Mouse (Mus musculus): Measurements from ENCODE around the gene Tox4.
"Not testable (repeated sequence)": the region's sequence is repeated elsewhere in the genome, so short reads cannot be mapped to it uniquely, and the experiment has no call there.

The Tox4 gene

GRCm38 (mm10) chr14:52278932-52279746 is at the start of gene Tox4, which contains the start of gene Rab2b:
TSS of gene Tox4 (plus strand) at chr14:52279146.
TSS of gene Rab2b (minus strand) at chr14:52279545.
- peak; percentile 96 for DNase-seq (ENCODE audit: low read depth, low spot score)

DNA sequence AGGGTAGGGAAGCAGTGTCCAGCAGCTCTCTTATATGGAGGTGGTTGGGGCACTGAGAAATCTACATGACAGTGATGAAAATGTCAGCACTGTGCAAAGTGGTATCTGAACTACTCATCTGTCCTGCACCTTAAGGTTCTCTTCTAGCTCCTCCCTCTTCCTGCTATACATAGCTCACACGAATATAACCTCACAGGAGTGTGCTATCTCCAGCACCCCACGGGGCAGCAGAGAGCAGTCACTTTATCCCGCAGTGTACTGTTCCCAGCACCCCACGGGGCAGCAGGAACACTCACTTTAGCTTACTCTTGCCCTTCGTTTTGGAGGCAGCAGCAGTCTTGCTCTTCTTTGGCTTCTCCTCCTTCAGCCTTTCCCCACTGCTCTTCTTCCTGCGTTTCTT is 46.7 kb upstream of the Tox4 start:
- DNase-seq (ENCODE audit: low read depth, low spot score), result no peak

- DNase-seq (ENCODE audit: low read depth, low spot score), result no peak
Measured at GRCm38 (mm10) chr14:52235165-52235564, 43.8 kb upstream of the Tox4 start.

GRCm38 (mm10) chr14:52236216-52236615 is 42.7 kb upstream of the Tox4 start:
- no peak for DNase-seq (ENCODE audit: low read depth, low spot score)

DNA sequence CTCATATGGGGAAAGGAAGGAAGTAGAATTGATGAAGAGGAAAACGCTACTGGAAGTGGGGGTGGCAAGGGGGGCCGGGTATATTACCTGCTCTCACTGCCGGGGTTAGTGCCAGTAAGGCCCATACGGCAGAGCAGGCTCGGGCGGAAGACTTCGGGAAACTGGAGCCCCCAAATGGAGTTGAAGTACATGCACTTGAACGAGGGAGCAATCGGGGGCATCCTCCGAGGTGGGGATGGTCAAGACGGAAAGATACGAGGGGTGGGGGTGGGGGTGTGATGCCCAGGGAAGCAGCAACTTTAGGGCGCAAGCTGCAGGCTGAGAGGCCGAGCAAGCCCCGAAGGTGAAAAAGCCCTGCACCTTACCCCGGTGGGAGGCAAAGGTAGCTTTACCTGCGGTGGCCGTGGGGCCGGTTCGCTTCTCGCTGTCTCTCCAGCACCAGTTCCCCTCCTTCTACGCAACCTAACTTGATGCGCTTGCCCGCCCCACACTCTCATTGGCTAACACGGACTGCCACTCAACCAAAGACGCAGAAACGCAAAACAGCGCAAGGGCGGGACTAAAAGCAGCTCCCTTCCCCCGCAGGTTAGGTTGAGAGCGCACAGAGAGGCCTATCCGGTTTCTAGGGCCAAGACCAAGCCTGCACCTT is 34.8 kb upstream of the Tox4 start:
- peak; percentile 100 for DNase-seq (ENCODE audit: low read depth, low spot score)

- no peak for DNase-seq (ENCODE audit: low read depth, low spot score)
Measured at GRCm38 (mm10) chr14:52244690-52245042, 34.3 kb upstream of the Tox4 start.

- DNase-seq (ENCODE audit: low read depth, low spot score), result no peak
Measured at GRCm38 (mm10) chr14:52246129-52246528, 32.8 kb upstream of the Tox4 start.

- DNase-seq (ENCODE audit: low read depth, low spot score), result peak; percentile 27
Measured at GRCm38 (mm10) chr14:52256311-52257175, 22.4 kb upstream of the Tox4 start.

DNA sequence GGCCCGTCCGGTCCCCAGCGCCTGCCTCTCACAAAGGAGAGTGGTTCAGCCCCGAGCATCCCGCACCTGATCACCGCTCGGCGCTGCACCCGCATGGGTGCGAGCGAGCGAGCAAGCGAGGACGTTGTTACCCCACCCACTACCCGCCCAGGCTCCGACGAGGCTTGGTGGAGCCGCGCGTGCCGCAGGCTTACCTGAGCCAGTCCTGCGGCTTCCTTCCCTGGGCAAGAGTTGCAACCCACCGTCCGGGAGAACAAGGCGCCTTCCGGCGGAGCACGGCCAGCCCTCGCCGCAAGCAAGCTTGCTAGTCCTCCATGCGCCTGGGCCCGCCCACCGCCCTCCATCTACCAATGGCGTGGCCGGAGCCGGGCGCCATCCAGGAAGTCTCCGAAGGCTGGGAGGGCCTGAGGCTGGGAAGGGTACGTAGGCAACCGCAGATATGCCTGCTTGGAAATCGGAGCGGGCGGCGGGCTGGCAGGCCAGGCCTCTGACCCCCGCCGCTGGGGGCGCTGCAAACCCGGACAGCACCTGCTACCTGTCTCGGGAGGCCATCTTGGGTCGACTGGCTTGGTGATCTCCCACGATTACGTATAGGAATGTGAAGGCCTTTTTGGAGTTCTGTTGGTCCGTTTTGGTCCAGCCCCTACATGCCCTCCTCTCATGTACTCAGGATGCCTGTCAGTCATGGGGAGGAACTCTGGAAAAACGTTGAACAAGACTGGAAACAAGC is 21.3 kb upstream of the Tox4 start, which contains the start of gene Chd8:
Gene Chd8, minus strand, starts transcription at position 297 of the 730 bp plus-strand sequence.
- peak; percentile 92 for DNase-seq (ENCODE audit: low read depth, low spot score)

DNA sequence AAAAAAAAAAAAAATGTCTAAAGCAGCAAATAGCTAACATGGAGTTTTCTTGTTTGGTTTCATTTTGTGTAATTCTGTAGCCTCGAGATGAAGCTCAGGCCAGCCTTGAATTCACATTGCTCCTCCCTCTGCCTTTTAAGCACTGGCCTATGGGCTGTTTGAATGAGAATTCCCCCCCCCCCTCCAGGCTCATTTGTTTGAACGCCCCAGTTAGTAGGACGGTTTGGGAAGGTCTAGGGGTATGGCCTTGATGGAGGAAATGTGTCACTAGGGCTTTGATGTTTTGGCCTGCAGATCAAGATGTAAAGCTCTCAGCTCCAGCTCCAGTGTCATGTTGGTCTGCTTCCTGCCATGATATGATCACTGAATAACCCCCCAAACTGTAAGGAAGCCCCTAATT is 6.2 kb upstream of the Tox4 start:
- DNase-seq (ENCODE audit: low read depth, low spot score), result no peak

GRCm38 (mm10) chr14:52277210-52277609 is 1.7 kb upstream of the Tox4 start:
- no peak for DNase-seq (ENCODE audit: low read depth, low spot score)

DNA sequence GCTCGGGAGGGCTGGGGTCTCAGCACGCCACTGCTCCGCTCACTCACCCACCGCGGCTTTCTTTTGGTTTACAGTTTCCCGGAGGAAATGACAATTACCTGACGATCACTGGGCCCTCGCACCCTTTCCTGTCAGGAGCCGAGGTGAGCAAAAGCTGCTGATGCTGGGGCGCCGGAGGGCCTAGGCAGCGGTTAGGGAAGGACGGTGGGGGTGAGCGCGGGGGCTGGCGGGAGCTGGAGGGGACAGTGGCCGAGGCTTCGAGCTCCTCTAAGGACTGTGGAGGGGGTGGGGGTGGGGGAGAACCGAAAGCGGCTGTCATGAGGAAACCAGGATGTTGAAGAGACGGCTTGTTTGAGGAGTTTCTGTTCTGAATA is 788 bp downstream of the Tox4 start:
- no peak for DNase-seq (ENCODE audit: low read depth, low spot score)

- DNase-seq (ENCODE audit: low read depth, low spot score), result no peak
Measured at GRCm38 (mm10) chr14:52283629-52284028, 4.7 kb downstream of the Tox4 start.

DNA sequence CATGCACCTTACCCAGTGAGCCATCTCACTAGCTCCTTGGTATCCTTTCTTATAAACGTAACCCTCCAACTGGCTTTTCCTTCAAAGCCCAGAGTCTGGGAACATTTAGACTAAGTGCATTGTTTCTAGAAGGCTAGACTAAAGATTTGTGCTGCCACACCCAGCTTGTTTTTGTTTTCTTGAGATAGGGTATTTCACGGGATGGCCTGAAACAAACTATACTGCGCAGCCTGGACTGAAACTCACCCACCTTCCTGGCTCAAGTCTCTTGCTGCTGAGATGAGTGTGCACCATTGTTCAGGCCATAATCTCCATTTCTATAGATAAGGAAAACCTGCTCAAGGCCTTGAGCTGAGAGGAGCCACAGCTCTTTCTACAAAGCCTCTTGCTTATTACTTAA is 5.2 kb downstream of the Tox4 start:
- DNase-seq (ENCODE audit: low read depth, low spot score), result no peak

DNA sequence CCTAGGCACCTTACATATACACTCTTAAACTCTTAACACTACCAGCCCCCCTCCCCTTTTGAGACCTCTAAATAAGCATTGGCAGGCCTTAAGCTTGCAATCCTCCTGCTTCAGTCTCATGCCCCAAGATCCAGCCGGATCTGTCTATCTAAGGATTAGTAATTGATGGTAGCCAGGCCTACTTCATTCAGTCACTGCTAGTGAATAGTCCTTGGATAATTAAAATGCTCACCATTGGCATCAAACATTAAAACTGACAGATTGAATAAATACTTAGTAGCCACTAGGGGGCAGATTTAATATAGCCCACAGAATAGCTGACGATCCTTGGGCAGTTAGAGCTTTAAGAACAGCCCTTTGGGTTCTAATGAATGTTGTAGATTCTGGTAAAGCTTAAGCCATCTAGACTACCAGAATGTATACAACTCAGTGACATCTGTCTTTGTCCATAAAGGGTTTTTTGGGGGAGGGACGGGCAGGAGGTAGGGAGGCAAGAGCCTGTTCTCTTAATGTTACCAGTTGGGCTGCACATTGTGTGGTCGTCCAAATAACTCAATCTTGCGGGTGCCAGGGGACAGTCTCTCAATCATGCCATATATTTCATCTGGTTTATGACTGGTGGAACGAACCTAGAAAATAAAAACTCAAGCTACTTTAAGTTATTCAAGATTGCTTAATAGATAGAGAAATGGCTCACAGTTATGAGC is 16.8 kb downstream of the Tox4 start:
- no peak for DNase-seq (ENCODE audit: low read depth, low spot score)

DNA sequence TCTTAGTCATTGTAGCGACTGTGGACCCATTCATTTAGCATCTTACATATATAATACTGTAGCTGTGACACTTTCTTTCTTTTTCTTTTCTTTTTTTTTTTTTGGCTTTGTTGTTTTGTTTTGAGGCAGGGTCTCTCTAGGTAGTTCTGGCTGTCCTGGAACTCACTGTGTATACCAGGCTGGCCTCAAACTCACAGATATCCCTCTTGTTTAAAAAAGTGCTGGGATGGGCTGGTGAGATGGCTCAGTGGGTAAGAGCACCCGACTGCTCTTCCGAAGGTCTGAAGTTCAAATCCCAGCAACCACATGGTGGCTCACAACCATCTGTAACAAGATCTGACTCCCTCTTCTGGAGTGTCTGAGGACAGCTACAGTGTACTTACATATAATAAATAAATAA is 24.6 kb downstream of the Tox4 start:
- DNase-seq (ENCODE audit: low read depth, low spot score), result not testable (repeated sequence)

GRCm38 (mm10) chr14:52304644-52305271 is 25.8 kb downstream of the Tox4 start, which contains the start of gene Mettl3:
TSS of gene Mettl3 (minus strand) at chr14:52305128.
- DNase-seq (ENCODE audit: low read depth, low spot score), result peak; percentile 82

GRCm38 (mm10) chr14:52306100-52306499 is 27.2 kb downstream of the Tox4 start:
- peak; percentile 33 for DNase-seq (ENCODE audit: low read depth, low spot score)

- not testable (repeated sequence) for DNase-seq (ENCODE audit: low read depth, low spot score)
Measured at GRCm38 (mm10) chr14:52310343-52310742, 31.4 kb downstream of the Tox4 start.

DNA sequence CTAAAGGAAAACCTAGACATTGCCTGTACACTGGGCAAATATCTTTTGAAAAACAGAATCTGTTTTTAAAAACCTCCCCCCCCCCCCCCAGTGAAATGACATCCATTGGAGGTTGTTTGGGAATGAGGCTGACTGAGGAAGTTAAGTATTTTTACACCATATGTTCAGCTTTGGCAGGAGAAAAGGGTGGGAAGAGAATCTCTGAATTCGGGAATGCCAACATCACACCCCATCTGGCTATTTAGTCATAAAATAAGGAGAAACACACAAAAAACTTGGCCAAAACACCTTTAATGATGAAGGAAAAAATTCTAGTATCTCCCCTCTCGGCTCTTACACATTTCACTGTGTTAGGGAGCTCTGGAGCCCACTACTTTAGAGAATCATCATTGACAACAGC is 32.0 kb downstream of the Tox4 start:
- no peak for DNase-seq (ENCODE audit: low read depth, low spot score)

Measured in c-Kit-negative CD71-positive TER-119-positive erythroid progenitor cells, embryonic 14.5 days (primary cell).